Mouse (Mus musculus): Measurements from ENCODE around the gene Rxfp3.
A peak's percentile ranks its signal among the peaks of the same experiment; 100 is the strongest.

The Rxfp3 gene

DNA sequence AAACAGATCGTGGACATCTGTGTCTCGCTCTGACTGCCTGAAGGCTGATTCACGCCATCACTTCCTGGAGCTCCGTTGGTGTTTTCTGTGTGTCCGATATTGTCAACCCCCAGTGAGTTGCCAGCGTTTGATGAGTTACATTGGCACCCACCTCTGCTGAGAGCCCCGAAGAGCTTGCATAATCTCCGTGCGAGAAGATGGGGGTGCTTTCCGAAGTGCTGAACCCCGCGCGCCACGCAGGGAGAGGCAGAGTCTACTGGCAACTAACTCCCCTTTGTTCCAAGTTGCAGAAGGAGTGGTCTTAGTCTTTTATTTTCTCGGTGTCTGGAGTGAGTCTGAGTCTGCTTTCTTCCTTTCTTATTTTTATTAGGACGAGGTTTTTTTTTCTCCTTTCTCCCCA, at the start of gene Rxfp3:
Rxfp3 (minus strand) TSS at position 281 of the 400 bp plus-strand sequence.
- DNase-seq (ENCODE audit: low read depth, low spot score): peak; percentile 11

DNA sequence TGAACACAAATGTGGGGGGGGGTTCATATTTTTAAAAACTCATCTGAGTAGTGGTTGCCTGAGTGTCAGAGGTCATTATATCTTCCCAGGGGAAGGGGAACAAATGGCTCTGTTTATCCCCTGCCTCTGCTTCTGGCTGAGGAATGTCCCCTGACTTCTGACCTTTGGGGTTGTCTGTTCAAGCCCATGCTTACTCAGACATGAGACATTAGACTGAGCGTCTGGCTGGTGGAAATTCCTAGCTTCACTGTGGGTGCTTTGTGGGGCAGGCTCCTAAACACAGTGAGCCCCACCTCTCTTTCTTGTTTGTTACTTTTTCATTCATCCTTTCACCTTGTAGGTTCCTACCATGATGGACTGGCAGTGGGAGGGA, 47.2 kb upstream of the Rxfp3 start:
- no peak for DNase-seq (ENCODE audit: low read depth, low spot score)

DNA sequence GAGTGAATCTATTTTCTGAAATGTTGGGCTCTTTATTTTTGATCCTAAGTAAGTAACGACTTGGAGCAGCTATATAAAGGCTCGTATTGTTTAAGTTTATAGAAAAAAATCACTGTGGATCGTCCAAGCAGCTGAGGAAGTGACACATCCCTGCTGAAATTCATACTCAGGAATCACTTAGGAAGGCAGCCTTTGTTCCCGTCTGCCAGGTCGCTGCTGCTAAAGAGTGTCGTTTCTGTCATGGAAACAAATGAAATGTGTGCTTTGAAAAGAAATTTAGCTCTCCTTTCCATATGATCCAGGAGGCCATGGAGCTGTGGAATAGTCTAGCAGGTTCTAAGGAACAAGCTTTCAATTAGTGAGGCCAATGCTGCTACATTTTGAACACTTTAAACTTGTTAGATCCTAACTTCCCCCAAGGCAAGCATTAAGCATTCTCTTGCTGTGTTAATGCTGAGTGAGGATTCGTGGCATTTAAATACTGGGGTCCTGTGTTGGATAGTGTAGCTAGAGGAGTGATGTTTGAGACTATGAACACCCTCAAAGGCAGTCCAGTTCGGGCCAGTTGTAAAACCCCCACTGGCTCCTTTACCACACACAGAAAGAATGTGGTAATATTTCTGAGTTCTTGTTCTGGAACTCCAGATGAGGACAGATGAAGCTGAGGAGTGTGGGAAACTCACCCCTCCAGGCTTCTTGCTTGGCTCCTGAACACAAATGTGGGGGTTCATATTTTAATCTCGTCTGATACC, 46.6 kb upstream of the Rxfp3 start:
- DNase-seq (ENCODE audit: low read depth, low spot score): no peak

DNA sequence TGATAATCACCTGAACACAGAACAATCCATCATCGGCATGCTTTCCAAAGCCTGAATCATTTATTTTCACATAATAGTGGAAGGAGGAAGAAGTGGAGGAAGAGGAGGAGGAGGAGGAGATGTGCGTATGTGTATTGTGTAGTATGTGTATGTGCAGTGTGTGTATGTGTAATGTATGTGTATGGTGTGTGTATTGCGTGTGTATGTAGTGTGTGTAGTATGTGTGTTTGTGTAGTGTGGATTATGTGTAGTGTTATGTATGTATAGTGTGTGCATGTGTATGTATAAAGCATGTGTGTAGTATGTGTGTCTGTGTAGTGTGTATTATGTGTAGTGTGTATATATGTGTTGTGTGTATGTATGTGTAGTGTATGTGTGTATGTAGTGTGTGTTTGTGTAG, 45.9 kb upstream of the Rxfp3 start:
- no peak for DNase-seq (ENCODE audit: low read depth, low spot score)

DNA sequence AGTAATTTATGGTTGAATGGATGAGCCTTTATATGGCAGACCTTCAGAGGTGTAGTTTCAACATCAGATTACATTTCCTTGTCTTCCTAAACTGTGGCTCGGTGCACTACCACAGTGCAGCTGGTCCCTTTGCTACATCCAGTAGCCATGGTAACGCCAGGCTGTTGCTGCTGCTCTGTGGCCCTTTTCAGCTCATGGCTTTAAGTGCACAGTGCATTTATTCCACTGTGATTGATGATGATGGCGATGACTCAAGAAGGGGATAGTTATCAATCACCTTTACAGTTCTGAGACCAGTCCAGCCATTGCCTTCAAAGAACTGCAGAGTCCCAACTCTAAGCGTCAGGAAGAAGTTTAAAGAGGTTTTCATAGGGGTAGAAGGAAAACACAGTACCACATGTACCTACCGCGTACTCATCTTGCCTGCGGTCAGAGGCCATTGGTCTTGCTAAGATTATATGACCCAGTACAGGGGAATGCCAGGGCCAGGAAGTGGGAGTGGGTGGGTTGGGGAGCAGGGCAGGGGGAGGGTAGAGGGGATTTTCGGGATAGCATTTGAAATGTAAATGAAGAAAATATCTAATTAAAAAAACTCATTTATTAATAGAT, 45.3 kb upstream of the Rxfp3 start:
- DNase-seq (ENCODE audit: low read depth, low spot score): no peak

DNA sequence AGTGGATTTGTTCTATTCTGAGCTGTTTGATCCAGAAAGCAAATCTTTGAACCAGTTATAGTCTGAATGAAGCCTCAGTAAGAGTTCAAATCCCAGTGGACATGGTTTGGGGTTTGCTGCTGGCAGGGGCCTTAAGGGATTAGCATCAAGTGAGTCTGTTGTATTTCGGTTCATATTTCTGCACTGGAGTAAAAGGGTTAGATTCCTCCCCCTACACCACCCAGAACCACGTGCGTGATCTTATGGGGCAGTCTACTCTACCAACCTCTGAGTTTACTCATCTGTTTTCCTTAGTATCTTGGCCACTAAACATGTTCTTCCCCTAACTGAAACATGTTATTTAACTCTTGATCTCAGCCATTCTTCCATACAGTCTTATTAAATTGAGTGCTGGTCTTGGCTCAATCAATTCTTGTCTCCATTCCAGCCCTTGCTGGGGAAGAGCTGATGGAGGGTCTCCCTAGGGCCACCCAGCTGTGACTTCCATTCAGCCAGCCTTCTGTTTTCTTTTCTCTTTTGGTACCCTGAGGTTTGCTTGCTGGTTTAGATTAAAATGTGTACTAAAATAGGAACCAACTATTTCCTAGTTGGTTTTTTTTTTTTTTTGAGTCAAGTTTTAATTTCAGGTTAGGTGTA, 38.1 kb upstream of the Rxfp3 start:
- no peak for DNase-seq (ENCODE audit: low read depth, low spot score)

DNA sequence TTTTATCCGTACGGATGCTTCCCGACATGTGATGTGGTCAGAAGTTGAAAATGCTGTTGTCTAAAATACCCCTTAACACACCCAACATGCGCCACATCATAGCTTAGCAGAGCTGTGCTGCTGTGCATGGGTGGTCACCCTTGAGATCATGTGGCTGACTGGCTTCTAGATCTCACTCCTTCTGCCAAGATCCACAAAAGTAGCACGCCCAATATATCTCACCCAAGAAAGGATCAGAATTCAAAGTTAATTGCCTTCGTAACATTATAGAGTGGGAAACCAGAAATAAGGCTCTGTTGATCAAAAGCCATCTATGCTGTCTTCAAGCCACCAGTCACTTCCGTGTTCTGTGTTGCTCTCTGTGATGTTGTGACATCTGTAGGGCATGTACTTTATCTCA, 30.1 kb upstream of the Rxfp3 start:
- no peak for DNase-seq (ENCODE audit: low read depth, low spot score)

DNA sequence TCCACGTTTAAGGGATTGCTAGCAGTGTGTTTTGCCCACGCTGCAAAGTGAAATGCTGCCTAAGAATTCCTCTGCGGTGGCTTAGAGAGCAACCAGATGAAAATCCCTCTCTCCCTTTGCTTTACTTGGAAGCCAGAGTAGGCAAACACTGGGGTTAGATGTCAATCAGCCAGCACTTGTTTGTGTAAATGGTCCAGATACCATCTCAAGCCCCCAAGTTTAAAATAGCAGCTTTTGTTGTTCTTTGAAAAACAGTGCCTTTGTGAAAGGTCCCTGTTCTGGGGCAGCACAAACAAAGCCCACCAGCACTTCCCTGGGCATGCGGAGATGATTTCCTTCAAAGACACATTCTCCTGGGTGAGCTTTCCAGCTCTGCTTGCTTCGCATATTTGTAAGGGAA, 28.5 kb upstream of the Rxfp3 start:
- DNase-seq (ENCODE audit: low read depth, low spot score): no peak

DNA sequence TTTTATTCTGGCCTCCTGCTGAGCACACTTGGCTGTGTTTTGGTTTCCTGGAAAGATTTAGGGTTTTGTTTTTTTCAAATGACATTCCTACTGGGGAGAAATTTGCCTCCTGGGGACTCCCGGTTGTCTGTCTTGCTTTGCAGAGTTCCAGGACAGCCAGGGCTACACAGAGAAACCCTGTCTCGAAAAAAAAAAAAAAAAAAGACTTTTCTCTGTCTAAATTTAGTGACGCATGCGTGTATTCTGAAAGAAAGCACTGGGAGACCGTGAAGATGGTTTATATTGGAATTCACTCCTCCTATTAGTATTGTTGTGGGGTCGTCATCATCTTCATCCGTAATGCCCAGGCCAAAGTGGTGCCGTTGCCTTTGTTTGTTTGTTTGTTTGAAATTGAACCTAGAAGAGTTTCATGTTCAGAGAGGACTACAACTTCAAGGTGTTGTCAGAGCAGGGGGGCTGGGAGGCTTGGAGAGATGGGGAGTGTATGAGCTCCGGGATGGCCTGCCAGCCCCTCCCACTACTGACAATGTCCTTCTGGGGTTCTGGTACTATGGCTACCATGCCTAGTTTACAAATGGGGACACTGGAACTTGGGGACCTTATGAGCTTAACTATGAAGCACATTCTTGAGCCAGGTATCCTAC, 27.9 kb upstream of the Rxfp3 start:
- DNase-seq (ENCODE audit: low read depth, low spot score): no peak

DNA sequence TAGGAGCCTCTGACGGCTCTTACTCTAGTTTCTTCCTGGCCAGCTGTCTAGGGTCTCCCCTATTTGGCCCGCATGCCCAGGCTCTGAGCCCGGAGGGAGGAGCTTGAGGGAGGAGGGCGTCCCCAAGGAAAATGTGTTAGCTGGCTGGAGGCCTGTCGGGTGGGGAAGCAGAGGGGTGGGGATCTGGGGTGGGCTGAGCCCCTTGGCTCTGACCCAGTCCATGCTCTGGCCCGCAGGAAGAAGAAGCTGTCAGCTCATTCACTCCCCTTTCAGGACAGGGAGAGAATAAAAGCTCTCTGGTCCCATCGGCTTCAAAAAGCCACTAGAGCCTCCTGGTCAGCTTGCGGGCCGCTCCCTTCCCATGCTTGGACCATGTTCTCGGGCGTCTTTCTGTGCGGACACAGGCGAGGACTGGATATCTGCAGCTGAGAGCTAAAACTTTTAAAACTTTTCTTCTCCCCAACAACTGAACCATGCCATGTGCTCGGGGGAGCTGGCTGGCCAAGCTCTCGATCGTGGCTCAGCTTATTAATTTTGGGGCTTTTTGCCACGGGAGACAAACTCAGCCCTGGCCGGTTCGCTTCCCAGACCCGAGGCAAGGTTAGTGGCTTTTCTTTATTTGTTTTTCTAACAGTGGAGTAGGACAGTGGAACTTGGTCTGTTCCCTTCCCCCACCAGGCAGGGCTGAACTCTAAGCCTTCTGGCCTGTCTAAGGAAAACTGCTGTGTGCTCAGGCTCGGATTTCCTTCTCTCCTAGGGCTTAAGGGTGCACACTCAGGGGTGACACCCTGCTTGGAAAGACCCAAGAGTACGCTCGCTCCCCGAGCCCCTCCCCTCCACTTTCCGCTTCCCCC, 27.0 kb upstream of the Rxfp3 start, which contains the start of gene Adamts12:
Adamts12 (plus strand) TSS at position 233 of the 854 bp plus-strand sequence.
- no peak for DNase-seq (ENCODE audit: low read depth, low spot score)

DNA sequence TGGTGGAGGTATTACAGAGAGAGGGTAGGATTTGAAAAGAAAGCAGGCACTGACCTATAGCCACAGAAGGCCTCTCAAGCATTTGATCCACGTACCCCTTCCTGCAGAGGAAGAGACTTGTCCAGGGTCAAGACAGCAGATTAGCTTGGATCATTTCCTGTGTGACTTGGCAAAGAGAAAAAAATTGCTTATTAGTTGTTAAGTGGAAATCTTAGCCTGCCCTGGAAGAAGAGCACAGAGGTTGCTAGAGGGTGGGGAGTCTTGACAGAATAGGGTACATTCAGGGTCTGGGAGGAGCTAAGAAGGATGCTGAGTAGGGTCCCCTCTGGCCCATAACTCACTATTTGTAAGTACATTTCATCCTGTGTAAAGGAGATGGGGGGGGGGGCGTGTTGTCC, 26.4 kb upstream of the Rxfp3 start:
- no peak for DNase-seq (ENCODE audit: low read depth, low spot score)

DNA sequence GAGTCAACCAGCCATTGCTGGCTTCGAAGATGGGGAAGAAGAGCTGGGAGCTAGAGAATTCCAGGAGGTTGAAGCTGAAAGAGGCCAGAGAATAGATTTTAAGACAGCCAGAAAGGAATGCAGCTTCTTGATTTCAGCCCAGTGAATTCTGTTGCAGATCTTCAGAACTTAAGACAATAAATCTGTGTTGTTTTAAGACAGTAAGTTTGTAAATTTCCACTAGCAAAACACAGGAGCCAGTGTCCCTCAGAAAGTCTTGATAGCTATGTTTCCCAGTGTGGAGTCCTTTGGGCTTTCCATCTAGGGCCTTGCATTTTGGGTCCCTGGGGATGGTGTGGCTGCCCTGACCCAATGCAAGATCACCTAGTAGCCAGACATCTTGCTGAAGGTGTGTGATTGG, 25.1 kb upstream of the Rxfp3 start:
- DNase-seq (ENCODE audit: low read depth, low spot score): no peak

DNA sequence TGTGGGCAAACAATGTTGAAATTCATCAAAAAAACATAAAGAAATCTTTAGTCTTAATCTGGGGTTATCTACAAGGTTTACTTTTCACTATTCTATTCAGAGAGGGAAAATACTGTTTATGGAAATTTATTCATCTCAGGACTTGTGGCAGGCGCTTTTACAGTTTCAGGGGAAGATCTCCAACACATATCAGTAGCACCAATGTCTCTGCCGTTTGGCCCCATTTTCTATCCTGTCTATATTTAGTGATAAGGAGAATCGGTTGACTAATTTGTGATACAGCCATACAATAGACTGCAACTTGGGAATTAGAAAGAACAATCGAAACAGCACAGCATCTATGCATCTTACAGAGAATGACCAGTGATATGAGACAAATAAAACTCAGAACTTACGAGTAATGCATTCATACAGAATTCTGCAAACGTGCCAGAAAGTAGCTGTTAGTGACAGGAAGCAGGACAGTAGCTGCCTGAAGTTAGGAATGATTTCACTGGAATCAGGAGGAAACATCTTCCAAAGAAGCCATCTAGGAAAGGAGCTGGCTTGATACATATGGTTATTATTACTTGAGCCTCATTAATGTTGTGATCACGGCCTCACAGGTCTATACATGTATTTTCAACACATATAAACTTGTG, 16.8 kb upstream of the Rxfp3 start:
- DNase-seq (ENCODE audit: low read depth, low spot score): no peak

DNA sequence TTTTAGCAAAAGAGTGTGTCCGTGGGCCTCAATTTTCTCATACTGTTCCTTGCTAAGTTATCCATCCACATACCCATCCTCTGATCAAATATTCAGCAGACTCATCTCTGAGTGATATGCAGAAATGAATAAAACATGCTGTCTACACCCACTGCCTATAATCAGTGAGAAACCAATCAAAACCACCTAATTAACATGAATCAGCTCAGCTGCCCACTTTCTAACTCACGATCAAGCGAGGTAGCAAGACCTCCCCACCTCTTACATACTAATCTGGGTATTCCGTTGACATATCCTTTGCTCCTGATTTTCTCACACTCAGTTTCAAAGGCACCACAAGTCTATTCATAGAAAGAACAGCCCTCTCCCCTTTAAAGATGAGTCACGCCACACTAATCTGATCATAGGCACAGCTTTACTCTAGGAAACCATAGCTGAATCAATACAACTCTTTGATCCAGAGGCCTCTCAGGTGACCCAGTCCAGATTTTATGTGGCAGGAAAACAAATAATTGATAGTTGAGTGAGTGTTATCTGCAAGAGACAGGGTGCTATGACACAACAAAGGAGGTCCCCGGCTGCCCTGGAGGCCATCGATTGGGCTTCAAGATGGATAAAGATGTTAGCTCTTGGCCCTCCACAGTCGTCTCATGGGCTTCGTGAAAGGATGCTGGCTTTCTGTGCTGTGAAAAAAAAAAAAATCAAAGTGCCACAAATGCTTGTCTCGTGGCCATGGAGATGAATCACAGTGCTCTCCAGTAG, 16.1 kb upstream of the Rxfp3 start:
- no peak for DNase-seq (ENCODE audit: low read depth, low spot score)

DNA sequence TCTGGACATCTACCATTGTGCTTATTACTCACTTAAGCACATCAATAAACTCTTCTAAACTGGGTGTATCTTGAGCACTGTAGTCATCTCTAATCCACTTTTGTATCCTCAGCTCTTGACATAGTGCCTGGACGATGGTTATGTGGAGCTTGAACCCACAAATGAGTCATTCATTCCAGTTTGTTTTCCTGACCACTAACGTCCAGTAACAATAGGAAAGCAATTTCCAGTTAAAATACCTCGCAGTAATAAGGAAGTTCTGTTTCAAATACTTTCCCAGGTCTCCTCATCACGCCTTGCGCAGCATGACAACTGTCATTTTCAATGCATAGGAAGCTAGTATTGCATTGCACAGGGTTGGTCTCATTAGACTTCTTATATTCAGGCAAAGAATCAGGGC, 5.0 kb upstream of the Rxfp3 start:
- DNase-seq (ENCODE audit: low read depth, low spot score): no peak

DNA sequence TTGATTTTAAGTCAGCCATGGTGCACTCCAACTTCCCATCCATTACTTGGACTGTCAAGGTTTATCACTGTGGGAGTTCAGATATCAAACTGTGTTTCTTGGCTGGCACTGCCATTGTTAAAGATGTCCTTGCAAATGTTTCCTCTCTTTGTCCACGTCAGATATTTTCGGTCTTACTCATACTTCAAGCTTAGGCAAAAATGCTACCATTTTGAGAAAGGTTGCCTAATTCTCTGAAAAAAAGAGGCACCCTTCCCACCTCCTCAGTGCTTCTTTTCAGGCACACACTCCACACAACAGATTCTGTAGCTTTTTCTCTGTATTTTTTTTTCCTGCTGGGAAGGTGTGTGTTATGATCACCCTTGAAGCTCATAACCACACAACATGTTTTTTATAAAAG, 3.4 kb upstream of the Rxfp3 start:
- DNase-seq (ENCODE audit: low read depth, low spot score): no peak

DNA sequence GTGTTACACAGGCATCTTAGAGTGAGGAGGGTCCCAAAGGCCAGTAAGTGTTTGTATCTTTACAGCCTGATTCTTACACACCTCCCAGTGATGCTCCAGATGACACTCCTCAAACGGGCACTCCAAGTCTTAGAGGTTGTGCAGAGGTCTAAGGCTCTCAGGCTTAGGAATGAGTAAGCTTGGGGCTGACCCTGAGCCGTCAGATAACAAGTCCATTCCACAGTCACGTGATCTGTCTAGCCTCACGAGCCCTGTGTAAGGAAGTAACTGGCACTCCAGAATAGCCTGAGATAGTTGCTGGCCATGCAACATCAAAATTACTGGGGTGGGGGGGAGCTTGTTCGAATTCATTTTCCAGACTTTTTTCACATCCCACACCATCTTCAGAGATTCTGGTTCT, 2.3 kb upstream of the Rxfp3 start:
- DNase-seq (ENCODE audit: low read depth, low spot score): no peak

DNA sequence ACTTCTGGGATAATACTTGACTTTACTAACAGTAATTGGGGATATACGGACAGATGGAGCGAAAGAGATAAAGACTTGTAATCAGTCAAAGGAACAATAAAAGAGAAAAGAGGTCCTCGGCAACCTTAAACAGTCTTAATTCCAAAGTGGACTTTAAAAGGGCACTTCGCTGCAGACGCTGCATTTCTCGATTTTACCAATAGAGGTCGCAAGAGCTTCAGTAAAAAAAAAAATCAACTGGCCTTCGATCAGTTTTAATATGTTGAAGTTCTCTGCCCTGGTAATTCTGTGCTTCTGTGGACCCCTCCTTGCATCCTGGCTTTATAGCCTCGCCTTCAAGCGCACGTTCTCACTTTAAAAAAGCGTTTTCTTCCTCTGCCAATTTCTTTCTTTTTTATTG, 685 bp upstream of the Rxfp3 start:
- peak; percentile 80 for DNase-seq (ENCODE audit: low read depth, low spot score)

DNA sequence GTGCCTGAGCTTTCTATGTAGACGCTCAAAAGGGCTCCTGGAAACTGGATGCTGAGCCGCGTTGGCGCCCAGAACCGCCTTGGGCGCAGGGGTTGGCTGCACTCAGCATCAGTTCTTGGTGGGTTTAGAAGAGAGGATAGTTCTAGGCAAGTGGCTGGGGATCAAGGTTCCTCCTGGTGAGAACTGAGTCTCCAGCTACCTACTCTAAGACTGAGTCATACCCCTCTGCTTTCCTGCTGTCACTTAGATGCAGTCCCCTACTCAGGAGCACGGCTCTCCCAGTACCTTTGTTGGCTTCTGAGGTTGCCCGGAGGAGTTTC, 455 bp downstream of the Rxfp3 start:
- DNase-seq (ENCODE audit: low read depth, low spot score): no peak

DNA sequence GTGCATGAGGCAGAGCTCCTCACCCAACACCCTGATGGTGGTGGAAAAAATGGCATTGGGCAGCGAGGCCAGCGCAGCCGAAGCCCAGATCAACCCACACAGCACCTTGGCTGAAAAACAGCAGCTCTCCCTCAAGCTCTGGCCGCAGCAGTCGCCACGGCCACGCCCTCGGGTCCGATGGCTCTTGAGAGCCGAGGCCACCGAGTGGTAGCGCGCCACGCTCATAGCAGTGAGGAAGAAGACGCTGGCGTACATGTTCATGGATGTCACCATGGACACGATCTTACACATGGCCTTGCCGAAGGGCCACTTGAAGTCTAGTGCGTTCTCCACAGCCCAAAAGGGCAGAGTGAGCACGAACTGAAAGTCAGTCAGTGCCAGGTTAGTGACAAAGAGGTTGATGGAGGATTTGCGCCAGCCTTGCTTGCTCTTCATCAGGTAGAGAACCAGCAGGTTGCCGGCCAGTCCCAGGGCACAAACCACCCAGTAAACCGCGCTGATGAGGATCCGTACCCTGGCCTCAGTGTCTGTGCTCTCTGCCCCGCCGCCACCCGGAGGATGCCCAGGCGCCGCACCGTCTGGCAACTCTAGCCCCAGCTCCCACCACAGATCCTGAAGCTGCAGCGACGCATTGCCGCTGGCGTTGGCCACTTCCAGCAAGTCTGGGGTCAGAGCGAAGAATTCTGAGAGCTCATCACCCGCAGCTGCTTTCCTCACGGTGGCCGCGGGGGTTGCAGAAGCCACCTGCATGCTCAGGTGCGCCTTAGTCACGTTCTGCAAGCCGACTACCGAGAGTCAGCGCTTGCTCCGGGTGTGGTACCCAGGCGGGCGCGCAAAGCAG, 1.0 kb downstream of the Rxfp3 start:
- DNase-seq (ENCODE audit: low read depth, low spot score): peak; percentile 11

All from forelimb bud, embryonic 11.5 days (tissue).